Mouse (Mus musculus) spleen, adult 2 months (tissue): ENCODE measurements around the gene Defb45.

Source experiments
- CTCF ChIP-seq: fragments of 200-500 bp; IDR thresholded peaks from 2 replicates; pipeline ENCODE4 v1.5.1; 2011; ENCODE audit warnings: mild to moderate bottlenecking, inconsistent platforms; ENCODE audit not compliant: insufficient read depth, insufficient read length, insufficient replicate concordance; ENCODE audit errors: extremely low read depth
- POLR2A ChIP-seq: fragments of 200-500 bp; IDR thresholded peaks from 2 replicates; pipeline ENCODE4 v1.6.1; 2011; ENCODE audit warnings: low read depth, low read length, inconsistent platforms

DNA sequence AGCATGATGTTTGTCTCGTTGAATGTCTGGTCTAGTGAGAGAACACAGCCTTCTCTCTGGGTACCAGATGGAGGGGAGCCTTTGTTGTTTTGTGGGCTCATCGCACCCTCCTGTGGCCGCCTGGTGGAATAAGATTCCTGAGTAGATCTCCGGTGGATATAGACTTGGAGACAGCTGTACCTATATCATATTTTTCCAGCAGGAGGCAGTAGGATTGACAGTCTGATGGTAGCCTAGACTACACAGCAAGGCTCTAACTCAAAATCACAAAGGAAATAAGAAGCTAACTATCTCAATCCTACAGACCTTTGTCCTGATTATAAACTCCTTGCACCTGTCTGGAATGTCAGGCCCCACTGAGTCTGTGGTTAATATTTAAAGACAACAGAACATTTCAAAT lies 54.5 kb downstream of the Defb45 start:
- TF ChIP-seq POLR2A: no peak
- TF ChIP-seq CTCF: no peak
